Mouse (Mus musculus): ENCODE results near the gene Msx3.

The Msx3 gene

DNA sequence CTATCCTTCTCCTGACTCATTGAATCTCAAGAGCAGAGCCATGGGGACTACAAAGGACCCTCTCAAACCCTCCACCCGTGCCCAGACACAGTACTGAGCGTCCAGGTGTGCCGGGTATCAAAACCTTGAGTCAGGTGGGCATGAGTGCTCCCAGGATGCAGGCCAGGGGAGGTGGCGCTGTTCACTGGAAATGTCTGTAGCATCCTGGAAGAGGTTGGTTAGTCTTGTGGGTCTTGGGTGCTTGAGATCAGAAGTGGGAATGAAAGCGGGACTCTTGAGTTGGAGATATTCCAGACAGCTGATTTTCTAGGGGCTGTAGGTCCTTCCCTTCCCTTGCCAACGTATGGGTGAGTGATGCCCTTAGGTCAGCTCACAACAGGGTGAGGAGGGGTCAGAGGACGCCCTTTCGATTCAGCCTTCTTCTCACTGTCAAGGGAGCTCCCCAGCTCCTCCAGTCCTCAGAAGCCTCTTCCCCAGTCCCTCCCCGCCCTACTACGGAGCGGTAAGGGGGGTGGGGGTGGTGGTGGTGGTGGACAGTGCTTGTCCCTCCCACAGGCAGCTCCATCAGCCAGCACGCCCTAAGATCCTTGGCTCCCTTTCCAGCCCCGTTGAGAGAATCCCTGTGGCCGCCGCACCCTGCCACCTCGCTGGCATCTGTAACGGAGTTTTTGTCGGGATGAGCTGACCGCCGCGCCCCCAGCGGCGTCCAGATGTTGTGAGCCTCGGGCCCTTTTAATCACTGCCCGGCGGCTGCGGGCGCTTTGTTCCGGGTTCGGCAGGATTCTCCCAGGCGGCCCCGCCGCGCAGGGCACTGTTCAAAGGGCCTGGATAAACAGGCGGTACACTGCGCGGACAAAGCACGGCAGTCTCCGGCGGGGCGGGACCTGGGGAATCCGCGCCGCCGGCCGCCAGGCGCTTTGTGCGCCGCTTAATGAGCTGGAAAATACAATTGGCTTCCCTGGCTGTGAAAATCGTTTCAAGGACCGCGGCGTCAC lies 8.8 kb upstream of the Msx3 start:
- no peak for DNase-seq (ENCODE audit: low spot score in 2 of 2)

- no peak for DNase-seq (ENCODE audit: low spot score in 2 of 2)
Measured at GRCm38 (mm10) chr7:140054124-140054523, 5.2 kb upstream of the Msx3 start.

DNA sequence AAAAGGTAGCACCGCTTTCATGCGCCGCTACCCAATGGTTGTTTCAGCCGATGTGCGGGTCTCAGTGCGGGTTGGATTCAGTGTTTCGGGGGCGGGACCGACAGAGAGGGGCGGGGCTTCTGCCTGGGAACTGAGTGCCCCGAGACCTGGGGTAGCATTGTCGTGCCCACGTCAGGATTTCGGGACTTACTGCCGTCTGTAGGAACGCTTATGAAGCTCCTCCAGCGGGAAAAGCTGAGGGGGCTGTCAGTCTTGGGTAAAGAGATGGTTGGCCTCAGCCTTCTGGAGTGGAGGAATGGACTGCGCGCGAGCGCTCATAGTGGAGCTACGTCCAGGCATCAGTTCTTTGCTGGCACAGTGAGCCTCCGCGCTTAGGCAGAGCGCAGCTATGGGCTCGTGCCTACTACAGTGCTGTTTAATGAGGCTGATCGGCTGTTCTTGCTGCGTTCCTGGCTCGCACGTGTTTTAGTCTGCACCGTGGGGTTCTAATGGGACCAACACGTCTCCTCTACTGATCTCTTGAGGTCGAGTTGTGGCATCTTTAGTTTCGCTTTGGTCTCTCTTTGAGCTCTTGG lies 313 bp upstream of the Msx3 start:
- DNase-seq (ENCODE audit: low spot score in 2 of 2): no peak

DNA sequence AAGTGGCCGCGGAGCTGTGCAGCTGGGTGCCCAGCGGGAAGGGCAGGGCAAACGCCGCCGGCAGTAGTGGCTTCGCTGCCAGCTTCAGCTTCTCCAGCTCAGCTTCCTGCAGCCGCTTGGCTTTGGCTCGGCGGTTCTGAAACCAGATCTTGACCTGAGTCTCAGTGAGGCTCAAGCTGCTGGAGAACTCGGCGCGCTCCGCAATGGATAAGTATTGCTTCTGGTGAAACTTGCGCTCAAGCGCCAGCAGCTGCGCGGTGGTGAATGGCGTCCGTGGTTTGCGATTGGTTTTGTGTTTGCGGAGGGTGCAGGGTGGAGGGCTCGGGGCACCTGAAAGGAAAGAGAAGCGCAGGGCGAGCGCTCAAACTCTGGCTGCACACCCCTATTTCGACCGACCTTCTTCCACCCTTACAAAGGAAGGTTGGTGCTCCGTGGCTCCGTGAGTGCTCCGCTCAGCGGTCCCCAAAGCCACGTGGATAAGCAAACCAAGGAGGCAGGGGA lies 1.0 kb downstream of the Msx3 start:
- DNase-seq (ENCODE audit: low spot score in 2 of 2): no peak

DNA sequence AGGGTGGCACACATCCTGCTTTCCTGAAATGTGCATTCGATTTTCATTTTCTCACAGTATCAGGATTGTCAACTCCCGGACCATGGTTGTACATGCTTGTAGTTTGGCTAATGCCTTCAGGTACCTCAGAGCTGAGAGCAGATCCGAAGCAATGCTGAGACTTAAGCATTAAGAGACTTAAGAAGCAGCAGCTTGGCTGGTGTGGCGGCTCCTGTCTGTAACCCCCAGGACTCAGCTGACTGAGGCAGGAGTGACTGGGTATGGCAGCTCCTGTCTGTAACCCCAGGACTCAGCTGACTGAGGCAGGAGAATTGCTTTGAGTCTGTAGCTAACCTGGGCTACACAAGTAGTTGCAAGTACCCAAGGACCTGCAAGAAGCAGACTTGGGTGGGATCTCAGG lies 3.3 kb downstream of the Msx3 start:
- DNase-seq (ENCODE audit: low spot score in 2 of 2): no peak

- DNase-seq (ENCODE audit: low spot score in 2 of 2): no peak
Measured at GRCm38 (mm10) chr7:140042728-140043127, 6.2 kb downstream of the Msx3 start.

- DNase-seq (ENCODE audit: low spot score in 2 of 2): peak in 1 of 2 experiments; percentile 13
Measured at GRCm38 (mm10) chr7:140037171-140037555, 11.7 kb downstream of the Msx3 start.

DNA sequence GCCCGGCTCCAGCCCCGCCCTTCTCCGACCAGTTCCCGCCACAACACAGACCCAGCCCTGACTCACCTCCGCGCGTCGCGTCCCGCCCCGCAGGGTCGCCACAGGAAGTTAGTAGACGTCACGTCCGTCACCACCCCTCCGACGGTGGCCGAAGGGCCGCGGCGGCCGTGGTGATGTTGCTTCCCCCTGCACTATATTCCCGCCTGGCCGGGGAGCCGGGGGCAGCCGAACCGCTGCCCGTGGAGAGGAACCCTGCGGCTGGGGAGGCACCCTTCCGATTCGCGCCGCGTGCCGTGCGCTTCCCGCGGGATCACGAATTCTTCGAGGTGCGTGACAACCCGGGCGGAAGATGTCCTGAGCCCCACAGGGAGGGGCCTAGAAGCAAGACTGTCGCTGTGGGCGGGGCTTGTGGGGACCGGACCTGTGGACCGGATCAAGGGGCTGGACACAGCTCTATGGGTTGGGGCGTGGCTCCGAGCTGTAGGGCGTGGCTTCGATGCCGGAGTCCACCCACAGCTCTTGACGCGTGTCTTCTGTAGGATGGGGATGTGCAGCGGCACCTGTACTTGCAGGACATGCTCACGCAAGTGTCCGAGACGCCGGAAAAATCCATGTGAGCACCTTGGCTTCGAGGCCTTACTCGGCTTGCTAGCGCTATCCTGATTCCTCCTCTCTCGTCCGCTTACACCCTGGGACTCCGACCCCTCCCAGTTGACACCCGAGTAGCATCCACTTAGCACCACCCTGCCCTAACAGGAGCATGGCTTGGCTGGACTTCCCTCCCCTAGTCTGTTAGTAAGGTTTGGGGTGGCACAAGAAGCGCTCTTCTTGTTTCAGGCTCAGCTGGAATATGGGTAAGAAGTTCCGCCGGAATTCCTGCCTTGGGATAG lies 12.4 kb downstream of the Msx3 start, which contains the start of the genes Zfp511 and Tubgcp2:
Zfp511 (plus strand) TSS at position 111 of the 890 bp plus-strand sequence.
Tubgcp2 (minus strand) TSS at position 389 of the 890 bp plus-strand sequence.
- DNase-seq (ENCODE audit: low spot score in 2 of 2): peak; percentile 91 to 97

GRCm38 (mm10) chr7:140035456-140035855 lies 13.4 kb downstream of the Msx3 start:
- DNase-seq (ENCODE audit: low spot score in 2 of 2): peak in 1 of 2 experiments; percentile 17

GRCm38 (mm10) chr7:140033386-140033785 lies 15.5 kb downstream of the Msx3 start:
- DNase-seq (ENCODE audit: low spot score in 2 of 2): peak in 1 of 2 experiments; percentile 14

GRCm38 (mm10) chr7:140032366-140032765 lies 16.5 kb downstream of the Msx3 start:
- DNase-seq (ENCODE audit: low spot score in 2 of 2): peak in 1 of 2 experiments; percentile 9

DNA sequence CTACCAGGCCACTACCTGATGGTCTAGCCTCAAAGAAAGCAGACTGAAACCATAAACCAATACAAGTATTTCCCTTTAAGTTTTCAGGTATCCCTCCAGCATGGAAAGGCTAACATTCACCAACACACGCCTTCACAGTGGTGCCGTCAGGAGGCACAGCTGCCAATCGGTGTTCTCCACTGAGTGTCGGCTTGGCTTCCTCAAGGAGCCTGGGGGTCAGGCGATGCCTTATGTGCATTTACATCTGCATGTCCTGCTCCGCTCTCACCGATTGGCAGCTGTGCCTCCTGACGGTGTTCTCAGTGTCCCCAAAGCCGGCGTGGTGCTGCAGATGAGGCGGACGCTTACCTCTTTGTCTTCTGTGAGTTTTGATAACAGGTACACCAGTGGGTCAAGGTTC lies 17.1 kb downstream of the Msx3 start:
- DNase-seq (ENCODE audit: low spot score in 2 of 2): peak in 1 of 2 experiments; percentile 8

- peak in 1 of 2 experiments; percentile 11 for DNase-seq (ENCODE audit: low spot score in 2 of 2)
Measured at GRCm38 (mm10) chr7:140011336-140011735, 37.6 kb downstream of the Msx3 start.

DNA sequence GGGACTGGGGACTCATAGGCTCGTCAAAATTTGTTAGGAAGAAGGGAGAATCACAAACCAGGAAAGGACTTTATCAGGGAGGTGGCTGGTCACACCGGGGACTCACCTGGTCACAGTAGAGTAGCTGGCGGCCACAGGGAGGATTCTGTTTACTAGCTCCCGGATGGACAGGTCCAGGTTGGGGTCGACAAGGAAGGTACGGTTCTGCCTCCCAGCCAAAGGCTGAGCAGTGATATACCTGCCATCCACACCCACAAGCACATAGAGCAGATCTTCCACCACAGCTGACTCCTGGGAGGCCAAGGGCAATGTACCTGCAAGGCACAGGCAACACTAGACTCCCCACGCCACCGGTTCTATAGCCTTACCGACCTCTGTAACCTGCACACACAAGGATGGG lies 41.1 kb downstream of the Msx3 start:
- peak in 1 of 2 experiments; percentile 10 for DNase-seq (ENCODE audit: low spot score in 2 of 2)

- peak in 1 of 2 experiments; percentile 17 for DNase-seq (ENCODE audit: low spot score in 2 of 2)
Measured at GRCm38 (mm10) chr7:140006861-140007611, 41.9 kb downstream of the Msx3 start.

DNA sequence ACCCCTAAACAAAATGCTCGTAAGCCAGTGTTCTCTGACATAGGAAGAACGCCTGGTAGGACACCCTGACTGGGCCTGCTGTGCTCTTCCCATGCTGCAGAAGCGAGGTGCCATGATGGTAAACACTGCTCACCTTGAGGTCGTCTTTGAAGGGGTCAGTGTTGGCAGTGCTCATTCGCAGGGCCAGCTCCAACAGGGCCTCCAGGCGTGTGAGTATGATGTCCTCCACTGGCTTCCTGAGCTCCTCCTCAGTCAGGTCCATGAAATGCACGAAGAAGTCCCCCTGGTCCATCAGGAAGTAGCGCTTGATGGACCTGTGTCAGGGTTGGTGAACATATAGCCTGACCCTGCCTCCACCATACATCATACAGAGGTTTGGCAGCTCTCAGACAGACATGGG lies 44.2 kb downstream of the Msx3 start:
- peak in 1 of 2 experiments; percentile 4 for DNase-seq (ENCODE audit: low spot score in 2 of 2)

- peak in 1 of 2 experiments; percentile 6 for DNase-seq (ENCODE audit: low spot score in 2 of 2)
Measured at GRCm38 (mm10) chr7:140001086-140001740, 47.7 kb downstream of the Msx3 start.

GRCm38 (mm10) chr7:139998691-139999350 lies 50.1 kb downstream of the Msx3 start:
- DNase-seq (ENCODE audit: low spot score in 2 of 2): no peak

Measured in spleen, postnatal 10 days (tissue).